Mouse (Mus musculus) liver, postnatal 0 days (tissue): Measurements from ENCODE around the gene Bcl2l11.

Experiments used
- CTCF ChIP-seq: sonication (generic); IDR thresholded peaks from 2 replicates; pipeline ENCODE4 v1.5.1; 2016; ENCODE audit warnings: antibody characterized with exemption, low read depth
- EP300 ChIP-seq: IDR thresholded peaks from 2 replicates; pipeline ENCODE4 v1.6.1; 2016; ENCODE audit warnings: antibody characterized with exemption, low read depth, mild to moderate bottlenecking

DNA sequence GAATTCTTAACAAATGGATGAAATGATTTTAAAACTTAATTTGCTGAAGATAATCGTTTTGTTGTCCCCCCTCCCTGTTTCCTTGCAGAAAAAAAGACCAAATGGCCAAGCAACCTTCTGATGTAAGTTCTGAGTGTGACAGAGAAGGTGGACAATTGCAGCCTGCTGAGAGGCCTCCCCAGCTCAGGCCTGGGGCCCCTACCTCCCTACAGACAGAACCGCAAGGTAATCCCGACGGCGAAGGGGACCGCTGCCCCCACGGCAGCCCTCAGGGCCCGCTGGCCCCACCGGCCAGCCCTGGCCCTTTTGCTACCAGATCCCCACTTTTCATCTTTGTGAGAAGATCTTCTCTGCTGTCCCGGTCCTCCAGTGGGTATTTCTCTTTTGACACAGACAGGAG is 2.7 kb downstream of the Bcl2l11 start:
- TF ChIP-seq CTCF: no peak
- no peak for TF ChIP-seq EP300
